Mouse (Mus musculus) hindbrain, embryonic 11.5 days (tissue): ENCODE data around the gene Golga2. TPM values are rescaled to one million over a fixed set of nuclear protein-coding genes. Genes with fewer than 3 reads are reported as not detected.

Source experiments
- ATAC-seq: fragments of 200-750 bp; cut with Nextera tagmentation; 2 replicates; pipeline ENCODE4 v1.8.0; 2017; ENCODE audit warnings: mild to moderate bottlenecking, moderate TSS enrichment, moderate library complexity; ENCODE audit not compliant: low FRiP score
- DNase-seq: peaks from one replicate; pipeline ENCODE4 v3.0.0-alpha.2; 2015; ENCODE audit warnings: low spot score
- H3K27ac ChIP-seq: fragments of 300-500 bp; sonication (generic); 2 replicates; pipeline ENCODE4 v1.5.1; 2014; ENCODE audit warnings: mild to moderate bottlenecking, low read depth, low read length
- H3K27me3 ChIP-seq: fragments of 300-500 bp; sonication (generic); 2 replicates; pipeline ENCODE4 v1.6.1; 2014; ENCODE audit warnings: mild to moderate bottlenecking, low read length, moderate library complexity, mixed read lengths; ENCODE audit not compliant: control insufficient read depth, insufficient read depth
- H3K36me3 ChIP-seq: fragments of 300-500 bp; sonication (generic); 2 replicates; pipeline ENCODE4 v1.6.1; 2014; ENCODE audit warnings: mild to moderate bottlenecking, low read length, moderate library complexity, mixed read lengths; ENCODE audit not compliant: control insufficient read depth, insufficient read depth
- H3K4me1 ChIP-seq: fragments of 300-500 bp; sonication (generic); replicated peaks from 2 replicates; pipeline ENCODE4 v1.6.1; 2014; ENCODE audit warnings: low read length, mixed read lengths; ENCODE audit not compliant: control insufficient read depth, insufficient read depth
- H3K4me2 ChIP-seq: fragments of 300-500 bp; sonication (generic); replicated peaks from 2 replicates; pipeline ENCODE4 v1.6.1; 2014; ENCODE audit warnings: mild to moderate bottlenecking, low read depth, low read length
- H3K4me3 ChIP-seq: fragments of 300-500 bp; sonication (generic); 2 replicates; pipeline ENCODE4 v1.5.1; 2014; ENCODE audit warnings: low read depth, low read length
- H3K9ac ChIP-seq: fragments of 300-500 bp; sonication (generic); 2 replicates; pipeline ENCODE4 v1.6.1; 2014; ENCODE audit warnings: low read depth, low read length
- H3K9me3 ChIP-seq: fragments of 300-500 bp; sonication (generic); 2 replicates; pipeline ENCODE4 v1.6.1; 2016; ENCODE audit warnings: low read length; ENCODE audit not compliant: control insufficient read depth
- WGBS: fragments of 180-500 bp; shearing (Covaris S2); extraction: QIAGEN DNeasy Blood & Tissue Kit; methylation state at CpG from one replicate; pipeline ENCODE4 v1.1.7; 2014; 5-methylcytosine and 5-hydroxymethylcytosine counted together
- polyA plus RNA-seq: library from polyadenylated mRNA; unstranded; fragments of >200 nt; fragmentation: Nextera tagmentation; extraction: Ambion mirVana; gene quantifications from 2 replicates; pipeline ENCODE4 v1.2.1, GENCODE M21; 2014

Gene Golga2
- polyA plus RNA-seq, 1 experiment from 2014 or later: 17.7 TPM

GRCm38 (mm10) chr2:32327200-32327599 is 40.0 kb downstream of the Golga2 start:
- ATAC-seq: no peak
- no peak overlapping the region for H3K4me2 ChIP-seq
- H3K27me3 ChIP-seq: no peaks in the 10 kb centered on the region; the same call in 1 of the 2 replicates
- WGBS: 88% methylated on average over 4 of the region's 4 CpGs
- no peak for DNase-seq
- H3K9me3 ChIP-seq: no peaks in the 10 kb centered on the region
- no peak overlapping the region for H3K27ac ChIP-seq
- no peaks in the 10 kb centered on the region for H3K36me3 ChIP-seq
- no peak overlapping the region for H3K4me3 ChIP-seq
- no peak overlapping the region for H3K9ac ChIP-seq
- no peaks in the 10 kb centered on the region; the same call in 1 of the 2 replicates for H3K4me1 ChIP-seq

- H3K4me3 ChIP-seq: no peak overlapping the region
- DNase-seq (no peak), ATAC-seq (no peak)
- 14% methylated on average over 13 of the region's 13 CpGs for WGBS
- H3K9ac ChIP-seq: no peak overlapping the region
- no peaks in the 10 kb centered on the region for H3K9me3 ChIP-seq
- H3K27me3 ChIP-seq: peaks cover 2% of the 10 kb centered on the region; the same call in 1 of the 2 replicates
- no peaks in the 10 kb centered on the region; the same call in 1 of the 2 replicates for H3K4me1 ChIP-seq
- no peak overlapping the region for H3K4me2 ChIP-seq
- no peak overlapping the region for H3K27ac ChIP-seq
- H3K36me3 ChIP-seq: no peaks in the 10 kb centered on the region
Observed at GRCm38 (mm10) chr2:32328911-32329460, 41.8 kb downstream of the Golga2 start.

- Histone ChIP-seq H3K9ac (no peak overlapping the region), H3K4me1 (no peaks in the 10 kb centered on the region; the same call in 1 of the 2 replicates), H3K36me3 (no peaks in the 10 kb centered on the region), H3K4me2 (no peak overlapping the region), H3K27me3 (peaks cover 2% of the 10 kb centered on the region; the same call in 1 of the 2 replicates), H3K4me3 (no peak overlapping the region), H3K27ac (no peak overlapping the region), H3K9me3 (no peaks in the 10 kb centered on the region)
- WGBS: 32% methylated on average over 6 of the region's 6 CpGs
- ATAC-seq: no peak
- DNase-seq: no peak
Observed at GRCm38 (mm10) chr2:32329531-32329930, 42.3 kb downstream of the Golga2 start.

GRCm38 (mm10) chr2:32332159-32332558 is 45.0 kb downstream of the Golga2 start:
- Histone ChIP-seq H3K36me3 (no peaks in the 10 kb centered on the region), H3K27ac (no peak overlapping the region), H3K4me1 (no peaks in the 10 kb centered on the region; the same call in 1 of the 2 replicates), H3K4me2 (no peak overlapping the region), H3K9me3 (no peaks in the 10 kb centered on the region), H3K9ac (no peak overlapping the region), H3K4me3 (no peak overlapping the region), H3K27me3 (peaks cover 2% of the 10 kb centered on the region; the same call in 1 of the 2 replicates)
- 82% methylated on average over 5 of the region's 5 CpGs for WGBS
- DNase-seq (no peak), ATAC-seq (no peak)

GRCm38 (mm10) chr2:32335888-32336287 is 48.7 kb downstream of the Golga2 start:
- Histone ChIP-seq H3K4me2 (no peak overlapping the region), H3K36me3 (no peaks in the 10 kb centered on the region), H3K9me3 (no peaks in the 10 kb centered on the region), H3K27ac (no peak overlapping the region), H3K4me1 (no peaks in the 10 kb centered on the region), H3K9ac (no peak overlapping the region), H3K27me3 (peaks cover 2% of the 10 kb centered on the region; the same call in 1 of the 2 replicates), H3K4me3 (no peak overlapping the region)
- ATAC-seq (no peak), DNase-seq (no peak)
- 42% methylated on average over 15 of the region's 15 CpGs for WGBS

GRCm38 (mm10) chr2:32339912-32340642 is 52.9 kb downstream of the Golga2 start:
- no peak for DNase-seq
- H3K9ac ChIP-seq: no peak overlapping the region
- no peak overlapping the region for H3K4me3 ChIP-seq
- H3K27ac ChIP-seq: no peak overlapping the region
- 41% methylated on average over 26 of the region's 26 CpGs for WGBS
- no peaks in the 10 kb centered on the region; the same call in 1 of the 2 replicates for H3K27me3 ChIP-seq
- H3K4me2 ChIP-seq: no peak overlapping the region
- H3K9me3 ChIP-seq: no peaks in the 10 kb centered on the region
- ATAC-seq: no peak
- 0 out of 2 replicates have a peak, but pooled peaks cover 4% of the 10 kb centered on the region for H3K4me1 ChIP-seq
- H3K36me3 ChIP-seq: no peaks in the 10 kb centered on the region

GRCm38 (mm10) chr2:32340836-32341633 is 53.9 kb downstream of the Golga2 start:
- DNase-seq (no peak), ATAC-seq (no peak)
- H3K36me3 ChIP-seq: no peaks in the 10 kb centered on the region
- WGBS: 87% methylated on average over 13 of the region's 13 CpGs
- H3K4me1 ChIP-seq: 0 out of 2 replicates have a peak, but pooled peaks cover 4% of the 10 kb centered on the region
- H3K9me3 ChIP-seq: no peaks in the 10 kb centered on the region
- no peak overlapping the region for H3K9ac ChIP-seq
- H3K27ac ChIP-seq: no peak overlapping the region
- H3K4me3 ChIP-seq: no peak overlapping the region
- H3K4me2 ChIP-seq: no peak overlapping the region
- no peaks in the 10 kb centered on the region; the same call in 1 of the 2 replicates for H3K27me3 ChIP-seq

- Histone ChIP-seq H3K4me2 (no peak overlapping the region), H3K4me3 (no peak overlapping the region), H3K4me1 (0 out of 2 replicates have a peak, but pooled peaks cover 4% of the 10 kb centered on the region), H3K36me3 (no peaks in the 10 kb centered on the region), H3K27me3 (no peaks in the 10 kb centered on the region; the same call in 1 of the 2 replicates), H3K27ac (no peak overlapping the region), H3K9ac (no peak overlapping the region), H3K9me3 (no peaks in the 10 kb centered on the region)
- WGBS: 92% methylated on average over 4 of the region's 4 CpGs
- ATAC-seq: no peak
- no peak for DNase-seq
Observed at GRCm38 (mm10) chr2:32341634-32341939, 54.4 kb downstream of the Golga2 start.
